Mouse (Mus musculus): ENCODE measurements around the gene Hyls1.

DNA sequence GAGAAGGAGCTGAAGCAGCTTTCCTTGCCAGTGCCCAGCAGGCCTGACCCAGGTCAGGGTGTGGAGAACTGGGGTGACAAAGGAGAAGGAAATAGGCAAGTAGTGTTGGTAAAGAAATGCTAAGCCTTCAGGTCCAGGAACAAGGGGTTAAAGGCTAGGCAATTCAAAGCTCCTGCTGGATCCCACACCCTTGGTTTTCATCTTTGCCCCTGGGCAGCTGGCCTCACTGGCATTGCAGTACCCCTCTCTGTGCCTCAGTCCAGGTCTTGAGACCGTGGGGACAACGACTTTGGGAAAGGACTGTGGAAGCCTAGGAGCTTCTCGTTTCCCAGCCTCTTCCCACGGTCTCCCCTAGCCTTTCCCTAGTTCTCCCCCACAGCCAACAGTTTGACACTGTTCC is 56.3 kb downstream of the Hyls1 start:
- TF ChIP-seq POLR2A (IDR thresholded peaks at IDR 0.05; ENCODE audit: borderline replicate concordance, insufficient read depth, low read length) (no peak), CTCF (IDR thresholded peaks at IDR 0.05; ENCODE audit: borderline replicate concordance, insufficient read depth, low read depth, low read length) (no peak)

Data from cerebellum, adult 2 months (tissue).